Comparison of ENCODE assay signal across 8 mouse cellular contexts in the genomic region with DNA sequence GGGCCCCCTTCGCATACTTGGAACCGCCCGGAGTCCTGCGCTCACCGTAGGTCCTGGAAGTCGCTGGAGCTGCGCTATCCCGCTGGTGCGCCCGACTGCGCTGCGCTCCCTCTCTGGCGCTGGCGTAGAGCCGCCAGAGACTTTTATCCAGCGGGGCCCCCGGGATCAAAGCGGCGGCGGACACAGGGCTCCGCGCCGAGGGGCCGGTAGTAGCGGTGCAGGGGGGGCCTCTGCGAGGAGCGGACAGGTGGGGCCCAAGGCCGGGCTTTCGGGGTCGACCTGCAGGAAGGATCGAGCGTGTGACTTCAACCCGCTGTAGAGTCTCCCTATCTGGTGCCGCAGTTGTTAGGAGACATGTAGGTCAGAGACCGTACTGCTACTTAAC. TPM values are rescaled to one million over a fixed set of nuclear protein-coding genes. Genes with fewer than 3 reads are reported as not detected.
DNase-seq lines count a peak whose midpoint lies in the region; ATAC-seq lines count a peak whose summit lies in the region.

A gene (minus strand): TSS at position 100 of the 385 bp plus-strand sequence.

- no peak for ATAC-seq in liver, embryonic 12.5 days

- intact Hi-C loops in heart, postnatal 36 days (cut with DNase I): no loop called here

- no peak for DNase-seq in heart, embryonic 10.5 days (ENCODE audit: low spot score)
- DNase-seq in heart, postnatal 36 days: no peak
- peak; percentile 29 for DNase-seq in thymus, postnatal 4 days
- no peak for DNase-seq in thymus, postnatal 10 days (ENCODE audit: low spot score in 2 of 2)
- DNase-seq in cerebellum, postnatal 10 days: no peak
- no peak for DNase-seq in right cerebral cortex, postnatal 25 days
- no peak for DNase-seq in layer of hippocampus, adult 9-11 months

- H3K36me3 ChIP-seq in heart, embryonic 10.5 days: no peaks in the 10 kb centered on the region
- H3K36me3 ChIP-seq in liver, embryonic 12.5 days: no peaks in the 10 kb centered on the region

- peak within 1 kb of the TSS; percentile 62 for H3K4me2 ChIP-seq in liver, embryonic 12.5 days

- no peaks in the 10 kb centered on the region for H3K9me3 ChIP-seq in heart, embryonic 10.5 days
- no peaks in the 10 kb centered on the region for H3K9me3 ChIP-seq in liver, embryonic 12.5 days (replicated peaks)

- H3K4me1 ChIP-seq in heart, embryonic 10.5 days: peaks cover 38% of the 10 kb centered on the region
- peaks cover 18% of the 10 kb centered on the region for H3K4me1 ChIP-seq in liver, embryonic 12.5 days

- peaks cover 98% of the 10 kb centered on the region for H3K27me3 ChIP-seq in heart, embryonic 10.5 days (ENCODE audit: insufficient read depth, poor library complexity, severe bottlenecking)
- H3K27me3 ChIP-seq in liver, embryonic 12.5 days (replicated peaks): peaks cover 100% of the 10 kb centered on the region

- peak within 1 kb of the TSS; percentile 67 for H3K27ac ChIP-seq in heart, embryonic 10.5 days
- H3K27ac ChIP-seq in liver, embryonic 12.5 days: no peak within 1 kb of the TSS

- peak within 1 kb of the TSS; percentile 64 for H3K4me3 ChIP-seq in heart, embryonic 10.5 days
- H3K4me3 ChIP-seq in liver, embryonic 12.5 days: peak within 1 kb of the TSS; percentile 29

- peak within 1 kb of the TSS; percentile 36; the same call in 1 of the 2 replicates for H3K9ac ChIP-seq in liver, embryonic 12.5 days

- under 1% methylated on average over 35 of the region's 35 CpGs for WGBS in heart, embryonic 10.5 days
- WGBS in liver, embryonic 12.5 days (ENCODE audit: insufficient replicate concordance): 3% methylated on average over 35 of the region's 35 CpGs

RNA-seq across cellular contexts. Expression of the gene that starts here (rescaled TPM):
- 1.6 and 5.8 TPM in 2 replicates for polyA plus RNA-seq in heart, embryonic 10.5 days (2016; fragmentation: Nextera tagmentation; extraction: Ambion mirVana)
- total RNA-seq in heart, postnatal 36 days (2021): not detected
- polyA plus RNA-seq in liver, embryonic 12.5 days (2016; fragmentation: Nextera tagmentation; extraction: Ambion mirVana): 0.31 and 0.38 TPM in 2 replicates
